Mouse (Mus musculus) hindbrain, embryonic 11.5 days (tissue): ENCODE measurements around the gene Nfic. TPM values are rescaled to one million over a fixed set of nuclear protein-coding genes. Genes with fewer than 3 reads are reported as not detected.

Experiments used
- ATAC-seq: fragments of 200-750 bp; cut with Nextera tagmentation; 2 replicates; pipeline ENCODE4 v1.8.0; 2017; ENCODE audit warnings: mild to moderate bottlenecking, moderate TSS enrichment, moderate library complexity; ENCODE audit not compliant: low FRiP score
- DNase-seq: peaks from one replicate; pipeline ENCODE4 v3.0.0-alpha.2; 2015; ENCODE audit warnings: low spot score
- H3K27ac ChIP-seq: fragments of 300-500 bp; sonication (generic); 2 replicates; pipeline ENCODE4 v1.5.1; 2014; ENCODE audit warnings: mild to moderate bottlenecking, low read depth, low read length
- H3K27me3 ChIP-seq: fragments of 300-500 bp; sonication (generic); 2 replicates; pipeline ENCODE4 v1.6.1; 2014; ENCODE audit warnings: mild to moderate bottlenecking, low read length, moderate library complexity, mixed read lengths; ENCODE audit not compliant: control insufficient read depth, insufficient read depth
- H3K36me3 ChIP-seq: fragments of 300-500 bp; sonication (generic); 2 replicates; pipeline ENCODE4 v1.6.1; 2014; ENCODE audit warnings: mild to moderate bottlenecking, low read length, moderate library complexity, mixed read lengths; ENCODE audit not compliant: control insufficient read depth, insufficient read depth
- H3K4me1 ChIP-seq: fragments of 300-500 bp; sonication (generic); replicated peaks from 2 replicates; pipeline ENCODE4 v1.6.1; 2014; ENCODE audit warnings: low read length, mixed read lengths; ENCODE audit not compliant: control insufficient read depth, insufficient read depth
- H3K4me2 ChIP-seq: fragments of 300-500 bp; sonication (generic); replicated peaks from 2 replicates; pipeline ENCODE4 v1.6.1; 2014; ENCODE audit warnings: mild to moderate bottlenecking, low read depth, low read length
- H3K4me3 ChIP-seq: fragments of 300-500 bp; sonication (generic); 2 replicates; pipeline ENCODE4 v1.5.1; 2014; ENCODE audit warnings: low read depth, low read length
- H3K9ac ChIP-seq: fragments of 300-500 bp; sonication (generic); 2 replicates; pipeline ENCODE4 v1.6.1; 2014; ENCODE audit warnings: low read depth, low read length
- H3K9me3 ChIP-seq: fragments of 300-500 bp; sonication (generic); 2 replicates; pipeline ENCODE4 v1.6.1; 2016; ENCODE audit warnings: low read length; ENCODE audit not compliant: control insufficient read depth
- WGBS: fragments of 180-500 bp; shearing (Covaris S2); extraction: QIAGEN DNeasy Blood & Tissue Kit; methylation state at CpG from one replicate; pipeline ENCODE4 v1.1.7; 2014; 5-methylcytosine and 5-hydroxymethylcytosine counted together
- polyA plus RNA-seq: library from polyadenylated mRNA; unstranded; fragments of >200 nt; fragmentation: Nextera tagmentation; extraction: Ambion mirVana; gene quantifications from 2 replicates; pipeline ENCODE4 v1.2.1, GENCODE M21; 2014

The Nfic gene
- polyA plus RNA-seq, 1 experiment from 2014 or later: 11.9 TPM

GRCm38 (mm10) chr10:81379183-81379553 lies 76.3 kb downstream of the Nfic start:
- ATAC-seq (no peak; the same call in 1 of the 2 replicates), DNase-seq (no peak)
- Histone ChIP-seq H3K9ac (peak overlapping the region; percentile 63), H3K4me2 (peak overlapping the region; percentile 51), H3K27ac (peak overlapping the region; percentile 65), H3K4me1 (peaks cover 13% of the 10 kb centered on the region), H3K4me3 (peak overlapping the region; percentile 91), H3K9me3 (no peaks in the 10 kb centered on the region), H3K36me3 (0 out of 2 replicates have a peak, but pooled peaks cover 1% of the 10 kb centered on the region), H3K27me3 (no peaks in the 10 kb centered on the region)
- 60% methylated on average over 3 of the region's 3 CpGs for WGBS

- H3K4me3 ChIP-seq: peak overlapping the region; percentile 91
- ATAC-seq: peak; percentile 97
- under 1% methylated on average over 45 of the region's 46 CpGs for WGBS
These were observed 76.8 kb downstream of the Nfic start for GRCm38 (mm10) chr10:81378553-81379182.

GRCm38 (mm10) chr10:81377793-81378552 lies 77.5 kb downstream of the Nfic start, which contains the start of gene Fzr1:
Fzr1 (minus strand) TSS chr10:81378516.
- under 1% methylated on average over 49 of the region's 59 CpGs for WGBS
- peak within 1 kb of the TSS; percentile 85 for H3K4me2 ChIP-seq
- peak within 1 kb of the TSS; percentile 91 for H3K9ac ChIP-seq
- DNase-seq (peak; percentile 35), ATAC-seq (peak; percentile 68)
- no peaks in the 10 kb centered on the region for H3K27me3 ChIP-seq
- H3K36me3 ChIP-seq: 0 out of 2 replicates have a peak, but pooled peaks cover 7% of the 10 kb centered on the region
- H3K9me3 ChIP-seq: no peaks in the 10 kb centered on the region
- peak within 1 kb of the TSS; percentile 91 for H3K4me3 ChIP-seq
- H3K27ac ChIP-seq: peak within 1 kb of the TSS; percentile 70
- H3K4me1 ChIP-seq: peaks cover 13% of the 10 kb centered on the region

More at GRCm38 (mm10) chr10:81378553-81379182, 76.8 kb downstream of the Nfic start:
- Histone ChIP-seq H3K27me3 (no peaks in the 10 kb centered on the region), H3K4me1 (peaks cover 13% of the 10 kb centered on the region), H3K27ac (peak overlapping the region; percentile 65), H3K36me3 (0 out of 2 replicates have a peak, but pooled peaks cover 5% of the 10 kb centered on the region), H3K9ac (peak overlapping the region; percentile 63), H3K4me2 (peak overlapping the region; percentile 51), H3K9me3 (no peaks in the 10 kb centered on the region)
- peak; percentile 100 for DNase-seq

GRCm38 (mm10) chr10:81377362-81377664 lies 78.1 kb downstream of the Nfic start:
- Histone ChIP-seq H3K9me3 (no peaks in the 10 kb centered on the region), H3K27me3 (no peaks in the 10 kb centered on the region), H3K4me2 (peak overlapping the region; percentile 85), H3K4me3 (peak overlapping the region; percentile 91), H3K9ac (peak overlapping the region; percentile 91), H3K36me3 (0 out of 2 replicates have a peak, but pooled peaks cover 7% of the 10 kb centered on the region), H3K27ac (no peak overlapping the region), H3K4me1 (peaks cover 13% of the 10 kb centered on the region)
- ATAC-seq: no peak
- DNase-seq: no peak
- WGBS: 73% methylated on average over 2 of the region's 2 CpGs

GRCm38 (mm10) chr10:81376561-81377361 lies 78.7 kb downstream of the Nfic start:
- Histone ChIP-seq H3K36me3 (0 out of 2 replicates have a peak, but pooled peaks cover 7% of the 10 kb centered on the region), H3K27me3 (no peaks in the 10 kb centered on the region), H3K27ac (no peak overlapping the region), H3K9ac (peak overlapping the region; percentile 91), H3K4me1 (peaks cover 13% of the 10 kb centered on the region), H3K9me3 (no peaks in the 10 kb centered on the region), H3K4me3 (peak overlapping the region; percentile 91), H3K4me2 (peak overlapping the region; percentile 85)
- no peak for DNase-seq
- no peak for ATAC-seq
- WGBS: 37% methylated on average over 6 of the region's 6 CpGs

GRCm38 (mm10) chr10:81375322-81375721 lies 80.1 kb downstream of the Nfic start:
- WGBS: 94% methylated on average over 10 of the region's 10 CpGs
- Histone ChIP-seq H3K36me3 (peaks cover 16% of the 10 kb centered on the region), H3K4me2 (no peak overlapping the region), H3K9me3 (no peaks in the 10 kb centered on the region), H3K4me1 (peaks cover 13% of the 10 kb centered on the region), H3K9ac (no peak overlapping the region), H3K27ac (no peak overlapping the region), H3K4me3 (no peak overlapping the region), H3K27me3 (no peaks in the 10 kb centered on the region)
- ATAC-seq (no peak), DNase-seq (no peak)

GRCm38 (mm10) chr10:81367207-81367495 lies 88.3 kb downstream of the Nfic start:
- Histone ChIP-seq H3K4me3 (no peak overlapping the region), H3K36me3 (peaks cover 31% of the 10 kb centered on the region), H3K9ac (no peak overlapping the region), H3K27ac (no peak overlapping the region), H3K4me2 (no peak overlapping the region), H3K9me3 (no peaks in the 10 kb centered on the region), H3K27me3 (peaks cover 19% of the 10 kb centered on the region), H3K4me1 (peaks cover 25% of the 10 kb centered on the region)
- ATAC-seq (no peak), DNase-seq (peak; percentile 29)
- 74% methylated on average over 6 of the region's 6 CpGs for WGBS

GRCm38 (mm10) chr10:81366477-81367206 lies 88.8 kb downstream of the Nfic start:
- DNase-seq: no peak
- peaks cover 25% of the 10 kb centered on the region for H3K4me1 ChIP-seq
- H3K27me3 ChIP-seq: peaks cover 19% of the 10 kb centered on the region
- 85% methylated on average over 6 of the region's 6 CpGs for WGBS
- H3K9ac ChIP-seq: no peak overlapping the region
- no peaks in the 10 kb centered on the region for H3K9me3 ChIP-seq
- ATAC-seq: no peak
- H3K27ac ChIP-seq: 0 out of 2 replicates have a peak overlapping the region, but pooled peaks have one; percentile 7
- no peak overlapping the region for H3K4me2 ChIP-seq
- H3K36me3 ChIP-seq: peaks cover 31% of the 10 kb centered on the region
- no peak overlapping the region for H3K4me3 ChIP-seq
